Mouse (Mus musculus) neural tube, embryonic 10.5 days (tissue): ENCODE measurements at regions not wholly inside any gene's neighbourhood (a gene's known extent, or its start where the extent isn't known, plus 50 kb on each side); places are given as distances from the start of the nearest gene placed in this dataset.
A peak's percentile ranks its signal among the peaks of the same experiment; 100 is the strongest.

Source experiments
- DNase-seq: peaks from one replicate; pipeline ENCODE4 v3.0.0-alpha.2; 2017; ENCODE audit warnings: low spot score; ENCODE audit errors: extremely low spot score

GRCm38 (mm10) chr8:103873598-103874502, 227.6 kb upstream of the Cdh5 start:
- DNase-seq = no peak

- DNase-seq = no peak
These were observed 226.9 kb upstream of the Cdh5 start for GRCm38 (mm10) chr8:103874506-103874905.

DNA sequence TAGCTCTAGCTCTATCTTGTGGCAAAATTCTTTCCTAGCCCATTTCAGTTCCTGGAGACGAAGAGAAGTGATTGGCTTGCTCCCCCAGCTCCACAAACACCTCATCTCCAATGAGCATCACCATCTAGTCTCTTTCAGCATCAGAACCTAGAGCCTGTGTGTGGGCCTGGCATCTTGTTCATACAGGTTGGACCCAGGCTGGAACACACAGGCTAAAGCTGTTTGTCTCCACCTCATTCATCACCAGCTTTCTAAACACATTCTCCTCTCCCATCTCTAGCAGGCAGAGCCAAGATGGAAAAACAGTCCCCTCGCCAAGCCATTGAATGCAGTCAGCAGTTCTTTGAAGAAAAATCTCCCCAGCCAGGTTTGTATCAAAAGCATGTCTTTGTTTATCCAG, 221.9 kb upstream of the Cdh5 start:
- no peak for DNase-seq

GRCm38 (mm10) chr8:103880431-103881145, 220.8 kb upstream of the Cdh5 start:
- DNase-seq = no peak

GRCm38 (mm10) chr8:103881146-103881486, 220.3 kb upstream of the Cdh5 start:
- DNase-seq = no peak

DNA sequence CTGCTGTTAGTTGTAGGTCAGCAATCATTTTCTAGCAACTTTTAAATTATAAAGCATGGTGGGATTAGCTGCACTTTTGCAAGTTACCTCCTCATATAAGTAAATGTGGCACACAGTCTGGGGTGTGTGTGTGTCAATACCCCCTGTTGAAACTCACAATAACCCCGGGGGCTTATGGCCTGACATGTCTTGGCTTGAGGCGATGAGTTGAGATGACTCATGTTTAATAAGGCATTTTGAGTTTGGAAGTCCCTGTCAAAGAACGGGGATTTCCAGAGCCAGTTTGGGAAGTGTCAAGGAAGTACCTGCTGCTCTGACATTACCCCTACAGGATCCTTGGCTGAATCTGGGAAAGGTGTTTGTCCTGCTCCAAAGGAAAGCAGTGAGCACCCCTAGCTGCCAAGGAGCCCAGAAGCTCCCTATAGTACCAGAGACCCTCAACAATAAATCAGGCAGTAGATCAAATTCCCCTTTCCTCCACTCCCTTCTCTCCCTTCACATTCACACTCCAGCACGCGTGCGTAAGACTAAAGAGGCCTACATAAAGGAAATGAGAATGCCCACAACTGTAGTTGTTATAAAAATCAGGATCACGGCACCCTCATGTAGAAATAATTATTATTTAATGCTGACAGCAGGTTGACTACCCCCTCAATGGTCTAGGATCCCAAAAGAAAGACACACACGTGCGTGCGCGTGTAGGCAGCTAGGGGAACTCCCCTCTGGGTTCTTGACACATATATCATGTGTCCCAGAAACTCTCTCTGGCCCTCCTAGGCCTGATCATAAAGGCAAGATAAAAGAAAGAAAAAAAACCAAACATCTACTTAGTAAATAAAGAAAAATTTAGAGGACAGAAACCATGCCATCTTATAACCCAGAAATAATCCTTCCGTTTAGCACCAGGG, 216.3 kb upstream of the Cdh5 start:
- DNase-seq = no peak

DNA sequence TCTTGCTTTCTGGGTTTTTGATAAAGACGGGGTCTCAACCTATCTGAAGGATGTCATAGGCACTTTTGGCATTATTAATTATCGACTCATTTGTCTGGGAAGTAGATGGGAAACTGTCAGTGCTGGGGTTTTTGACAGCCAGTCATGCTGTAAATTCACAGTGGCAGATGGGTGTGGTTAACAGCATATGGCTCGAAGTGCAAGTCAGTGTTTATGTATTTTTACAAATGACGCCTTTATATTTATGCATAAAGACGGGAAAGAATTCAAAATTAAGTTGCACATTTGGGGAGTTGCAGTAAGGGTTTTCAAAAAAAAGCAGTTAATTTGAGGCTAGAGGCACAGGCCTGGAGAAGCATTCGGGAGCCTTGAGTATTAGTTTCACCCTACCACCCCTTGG, 206.8 kb upstream of the Cdh5 start:
- DNase-seq = no peak

GRCm38 (mm10) chr8:103895132-103895531, 206.3 kb upstream of the Cdh5 start:
- no peak for DNase-seq

GRCm38 (mm10) chr8:103897463-103897862, 204.0 kb upstream of the Cdh5 start:
- no peak for DNase-seq

- DNase-seq = no peak
These were observed 198.9 kb upstream of the Cdh5 start for GRCm38 (mm10) chr8:103902516-103902915.

DNA sequence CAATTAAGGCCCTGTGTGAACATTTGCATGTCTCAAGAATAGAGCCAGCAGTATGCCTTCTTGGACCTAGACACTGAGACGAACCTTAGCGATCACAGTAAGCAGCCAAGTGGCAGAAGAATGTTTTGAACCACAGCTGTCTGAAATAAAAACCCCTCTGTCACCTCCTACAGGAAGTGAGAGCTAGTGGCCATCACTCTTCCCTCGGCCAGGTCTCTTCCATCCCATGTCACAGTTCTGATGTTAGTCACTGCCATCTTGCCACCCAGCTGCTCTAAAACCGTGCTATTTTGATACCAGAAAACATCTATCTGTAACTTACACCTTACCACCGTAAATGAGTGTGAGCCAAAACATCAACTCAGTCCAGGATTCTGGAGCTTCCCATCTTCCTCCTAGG, 197.8 kb upstream of the Cdh5 start:
- no peak for DNase-seq

GRCm38 (mm10) chr8:103907662-103908061, 193.8 kb upstream of the Cdh5 start:
- DNase-seq = no peak

- DNase-seq = no peak
These were observed 190.0 kb upstream of the Cdh5 start for GRCm38 (mm10) chr8:103911287-103912015.

DNA sequence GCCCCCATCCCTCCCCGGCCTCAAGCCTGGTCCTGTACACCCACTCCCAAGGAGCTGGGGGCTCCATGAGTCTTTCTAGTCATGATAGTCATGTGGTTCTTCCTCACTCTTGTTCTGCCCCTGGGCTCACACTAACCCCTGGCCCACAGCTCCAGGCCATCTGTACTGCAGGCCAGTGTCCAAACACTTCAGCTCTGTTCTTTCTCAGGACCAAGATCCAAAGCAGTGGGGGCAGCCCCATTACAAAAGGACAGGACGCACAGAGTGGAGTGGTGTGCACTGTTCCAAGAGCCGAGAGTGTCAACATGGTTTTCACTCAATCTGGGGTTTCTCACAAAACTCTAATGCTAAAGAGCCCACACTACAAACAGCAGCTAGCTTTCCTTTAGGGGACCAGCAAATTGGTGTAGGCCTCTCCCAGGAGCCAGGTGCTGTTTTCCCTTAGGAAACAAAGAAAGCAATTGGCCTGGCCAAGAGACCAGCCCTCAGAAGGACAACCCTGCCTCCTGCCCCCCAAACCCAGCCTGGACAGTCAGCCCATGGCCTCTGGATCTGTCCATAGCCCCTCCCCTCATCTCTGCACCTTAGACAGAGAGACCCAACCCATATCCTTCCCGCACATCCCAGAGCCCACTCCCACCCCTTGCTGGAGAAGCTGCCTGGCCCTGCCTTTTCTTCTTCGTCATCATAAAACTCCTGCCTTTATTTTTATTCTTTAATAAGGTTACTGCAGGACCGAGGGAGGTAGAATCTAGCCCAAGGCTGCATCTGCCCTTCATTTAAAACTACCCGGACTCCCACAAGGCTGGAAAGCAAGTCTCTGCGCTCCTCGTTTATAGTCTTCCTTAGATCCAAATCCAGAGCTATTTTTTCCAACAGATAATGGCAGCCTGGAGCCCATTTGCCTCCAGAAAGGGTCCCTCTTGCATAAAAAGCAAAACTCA, 188.2 kb upstream of the Cdh5 start:
- DNase-seq = no peak

- DNase-seq = peak; percentile 29
These were observed 187.3 kb upstream of the Cdh5 start for GRCm38 (mm10) chr8:103913927-103914640.

DNA sequence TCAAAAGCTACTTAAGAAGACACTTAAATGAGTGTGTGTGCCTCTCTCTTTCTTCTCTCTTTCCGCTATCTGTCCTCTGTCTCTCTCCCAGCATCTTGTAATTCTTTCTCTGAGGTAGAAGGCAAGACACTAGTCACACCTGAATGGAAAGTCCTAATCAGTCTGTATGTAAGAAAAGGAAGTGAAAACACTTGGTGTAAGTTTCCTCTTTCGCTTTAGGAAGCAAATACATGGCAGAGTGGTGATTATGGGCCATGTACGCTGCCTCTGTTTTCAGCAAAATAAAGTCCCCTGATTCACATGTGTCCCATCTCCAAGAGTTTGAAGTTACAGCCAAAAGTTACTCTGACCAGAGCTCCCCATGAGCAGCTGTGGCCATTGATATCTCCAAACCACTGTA, 182.1 kb upstream of the Cdh5 start:
- DNase-seq = no peak

GRCm38 (mm10) chr8:103921621-103922020, 179.8 kb upstream of the Cdh5 start:
- DNase-seq = no peak

DNA sequence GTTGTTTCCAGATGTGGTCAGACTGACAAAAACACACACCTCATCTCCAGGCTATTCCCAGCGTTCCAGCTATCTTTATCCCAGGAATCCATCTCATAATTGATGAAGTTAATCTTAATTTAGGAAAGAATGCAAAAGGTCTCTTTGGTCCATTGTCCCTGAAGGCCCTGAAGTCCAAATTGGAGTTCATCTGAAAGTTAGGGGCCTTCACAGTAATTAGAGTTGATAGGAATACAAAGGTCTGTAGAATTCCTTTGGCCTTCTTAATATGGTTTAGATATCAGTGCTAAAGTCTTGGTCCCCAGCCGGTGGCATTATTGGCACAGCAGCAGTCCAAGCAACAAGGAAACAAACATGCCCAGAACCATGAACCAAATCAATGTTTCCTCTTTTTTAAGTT, 178.7 kb upstream of the Cdh5 start:
- DNase-seq = no peak

DNA sequence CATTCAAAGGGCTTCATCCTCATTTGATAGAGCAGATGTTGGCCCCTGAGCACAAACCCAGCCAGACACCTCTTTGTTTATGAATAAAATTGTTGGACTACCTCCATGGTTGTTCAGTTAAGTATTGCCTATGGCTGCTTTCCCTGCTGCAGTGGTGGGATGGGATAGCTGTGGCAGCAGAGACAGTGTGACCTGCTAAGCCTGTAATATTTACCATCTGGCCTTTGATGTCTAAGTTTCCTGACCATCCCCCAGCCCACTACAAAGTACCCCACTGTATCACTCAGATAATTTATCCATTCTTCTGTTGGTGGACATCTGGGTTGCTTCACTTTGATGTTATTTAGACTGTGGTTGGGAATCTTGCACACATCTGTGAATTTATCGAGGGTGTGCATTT, 168.7 kb upstream of the Cdh5 start:
- no peak for DNase-seq
